Mouse (Mus musculus) embryo, embryonic 10 days (tissue): ENCODE measurements around the gene Gm45021.

ENCODE experiments used
- DNase-seq: peaks from one replicate; pipeline ENCODE4 v3.0.0-alpha.2; 2015; ENCODE audit warnings: low spot score

The Gm45021 gene

GRCm38 (mm10) chr6:48572572-48573061 lies 16.8 kb upstream of the Gm45021 start, which contains the start of gene Rarres2:
Gene Rarres2 (minus strand): TSS chr6:48572789.
- DNase-seq, result no peak

GRCm38 (mm10) chr6:48573280-48573679 lies 16.1 kb upstream of the Gm45021 start:
- peak; percentile 71 for DNase-seq

GRCm38 (mm10) chr6:48573981-48574380 lies 15.4 kb upstream of the Gm45021 start:
- no peak for DNase-seq

GRCm38 (mm10) chr6:48578736-48579135 lies 10.7 kb upstream of the Gm45021 start:
- DNase-seq, result no peak

GRCm38 (mm10) chr6:48579215-48579648 lies 10.2 kb upstream of the Gm45021 start:
- no peak for DNase-seq

- no peak for DNase-seq
These were observed 8.2 kb upstream of the Gm45021 start for GRCm38 (mm10) chr6:48581257-48581656.

- peak; percentile 87 for DNase-seq
These were observed 7.4 kb upstream of the Gm45021 start for GRCm38 (mm10) chr6:48582037-48582436.

GRCm38 (mm10) chr6:48591221-48591845 lies 1.9 kb downstream of the Gm45021 start:
- no peak for DNase-seq

- DNase-seq, result no peak
These were observed 2.5 kb downstream of the Gm45021 start for GRCm38 (mm10) chr6:48591871-48592270.

- peak; percentile 94 for DNase-seq
These were observed 4.0 kb downstream of the Gm45021 start, which contains the start of the genes Repin1 and Gm44965 for GRCm38 (mm10) chr6:48593158-48594042. Gene Repin1 (plus strand): TSS chr6:48593883. Gene Gm44965 (plus strand): TSS chr6:48593941.

GRCm38 (mm10) chr6:48594043-48594738 lies 4.8 kb downstream of the Gm45021 start:
- peak; percentile 75 for DNase-seq

GRCm38 (mm10) chr6:48595278-48595677 lies 5.9 kb downstream of the Gm45021 start:
- no peak for DNase-seq

GRCm38 (mm10) chr6:48596545-48597232 lies 7.3 kb downstream of the Gm45021 start:
- DNase-seq, result no peak

- no peak for DNase-seq
These were observed 7.8 kb downstream of the Gm45021 start for GRCm38 (mm10) chr6:48597233-48597625.

GRCm38 (mm10) chr6:48600594-48600993 lies 11.2 kb downstream of the Gm45021 start:
- no peak for DNase-seq

- DNase-seq, result peak; percentile 96
These were observed 12.1 kb downstream of the Gm45021 start, which contains the start of gene Zfp775 for GRCm38 (mm10) chr6:48601271-48602079. Gene Zfp775 (plus strand): TSS chr6:48602063.

- DNase-seq, result peak; percentile 62
These were observed 12.8 kb downstream of the Gm45021 start for GRCm38 (mm10) chr6:48602080-48602741.

- DNase-seq, result no peak
These were observed 18.7 kb downstream of the Gm45021 start for GRCm38 (mm10) chr6:48608124-48608523.

GRCm38 (mm10) chr6:48609512-48609911 lies 20.1 kb downstream of the Gm45021 start:
- DNase-seq, result no peak

- no peak for DNase-seq
These were observed 21.2 kb downstream of the Gm45021 start for GRCm38 (mm10) chr6:48610657-48611056.
